Mouse (Mus musculus): ENCODE results near the gene Faim2.

DNA sequence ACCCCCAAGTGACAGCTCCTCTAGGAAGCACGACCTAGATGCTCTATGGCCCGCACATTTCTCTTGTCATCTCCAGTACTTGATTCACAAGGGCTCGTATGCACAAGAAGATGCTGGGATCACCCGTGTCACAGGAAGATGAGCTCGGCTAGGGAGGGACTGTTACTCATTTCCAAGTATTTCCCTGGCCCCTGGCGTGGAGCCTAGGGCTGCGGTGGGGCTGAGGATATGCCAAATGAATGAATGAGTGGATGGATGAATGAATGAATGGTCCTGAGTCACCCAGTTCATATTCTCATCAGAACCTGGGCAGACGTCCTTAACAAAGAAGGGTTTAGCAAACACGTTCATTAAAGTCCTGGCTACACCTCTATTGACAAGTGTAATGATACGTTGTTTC is 32.3 kb upstream of the Faim2 start:
- TF ChIP-seq CTCF (conservative IDR thresholded peaks at IDR 0.05; ENCODE audit: low read length) (no peak), POU5F1 (IDR thresholded peaks at IDR 0.05; ENCODE audit: borderline replicate concordance, low read length) (no peak), NANOG (IDR thresholded peaks at IDR 0.05; ENCODE audit: borderline replicate concordance, low read length) (no peak)

All from E14TG2a.4 (cell line).